9 mouse cellular contexts compared by ENCODE assay signal in genomic region chr13:42916194-42917033, GRCm38 (mm10).
DNase-seq lines count a peak whose midpoint lies in the region; ATAC-seq and TF ChIP-seq lines count a peak whose summit lies in the region.
"Had no signal": no experiment of that assay in that cellular context is flagged by ENCODE, and none has a peak within 500 bp of the region (broad histone marks: within the 10 kb centered on the region; RNA-seq: fewer than 3 reads in every experiment).

No protein-coding gene starts in this region.

- TF ChIP-seq CTCF in E14TG2a.4 (conservative IDR thresholded peaks at IDR 0.05; ENCODE audit: low read length) = no peak
- TF ChIP-seq CTCF in heart, postnatal 0 days (IDR thresholded peaks at IDR 0.05; ENCODE audit: low read depth) = no peak

- peak overlapping the region; percentile 93 for H3K4me2 ChIP-seq in heart, postnatal 0 days (ENCODE audit: low read depth, low read length)

- TF ChIP-seq EP300 in heart, postnatal 0 days (IDR thresholded peaks at IDR 0.05; ENCODE audit: low read depth) = no peak

- peaks cover 6% of the 10 kb centered on the region for H3K9me3 ChIP-seq in E14TG2a.4 (ENCODE audit: low read length)
- no peaks in the 10 kb centered on the region for H3K9me3 ChIP-seq in forebrain, embryonic 10.5 days
- no peaks in the 10 kb centered on the region for H3K9me3 ChIP-seq in heart, postnatal 0 days (replicated peaks; ENCODE audit: control insufficient read depth, low read length)

- peak overlapping the region; percentile 83 for H3K27ac ChIP-seq in forebrain, embryonic 10.5 days
- H3K27ac ChIP-seq in heart, postnatal 0 days (ENCODE audit: low read depth) = no peak overlapping the region

- H3K4me1 ChIP-seq in E14TG2a.4 (replicated peaks; ENCODE audit: low read depth, low read length) = peaks cover 10% of the 10 kb centered on the region
- H3K4me1 ChIP-seq in forebrain, embryonic 10.5 days = peaks cover 41% of the 10 kb centered on the region
- H3K4me1 ChIP-seq in heart, postnatal 0 days (ENCODE audit: control insufficient read depth, insufficient read depth) = no peaks in the 10 kb centered on the region

- peak; percentile 60 for ATAC-seq in heart, postnatal 0 days (ENCODE audit: insufficient read depth, low read depth)
- no peak for ATAC-seq in monocyte, adult 5-6 weeks (replicated peaks; ENCODE audit: insufficient number of reproducible peaks, low FRiP score, low TSS enrichment, poor library complexity, severe bottlenecking)
- ATAC-seq: Patski had no signal

- H3K9ac ChIP-seq in heart, postnatal 0 days (replicated peaks; ENCODE audit: low read depth, low read length) = peak overlapping the region; percentile 41

- WGBS in forebrain, embryonic 10.5 days = 1% methylated on average over 74 of the region's 74 CpGs
- 1% methylated on average over 71 of the region's 74 CpGs for WGBS in heart, postnatal 0 days

- no peaks in the 10 kb centered on the region for H3K36me3 ChIP-seq in E14TG2a.4 (ENCODE audit: insufficient read depth, low read length)
- H3K36me3 ChIP-seq in forebrain, embryonic 10.5 days (replicated peaks) = no peaks in the 10 kb centered on the region
- no peaks in the 10 kb centered on the region for H3K36me3 ChIP-seq in heart, postnatal 0 days (replicated peaks; ENCODE audit: control insufficient read depth, insufficient read depth, low read length)

- peaks cover 39% of the 10 kb centered on the region for H3K27me3 ChIP-seq in E14TG2a.4 (ENCODE audit: insufficient read depth, low read length)
- H3K27me3 ChIP-seq in forebrain, embryonic 10.5 days (ENCODE audit: poor library complexity, severe bottlenecking) = peaks cover 34% of the 10 kb centered on the region
- H3K27me3 ChIP-seq in heart, postnatal 0 days (ENCODE audit: control insufficient read depth, insufficient read depth, low read length) = no peaks in the 10 kb centered on the region

- peak overlapping the region; percentile 78 for H3K4me3 ChIP-seq in E14TG2a.4 (replicated peaks; ENCODE audit: low read length)
- H3K4me3 ChIP-seq in forebrain, embryonic 10.5 days = peak overlapping the region; percentile 78
- peak overlapping the region; percentile 63 for H3K4me3 ChIP-seq in heart, postnatal 0 days (ENCODE audit: low read depth, low read length)

- peak; percentile 82 for DNase-seq in brain, adult 2 months (ENCODE audit: low read depth, low spot score)
- DNase-seq in forebrain, embryonic 10.5 days (ENCODE audit: extremely low spot score, low spot score) = peak; percentile 47
- no peak for DNase-seq in heart, postnatal 0 days (ENCODE audit: low spot score)
- peak; percentile 52 to 83 for DNase-seq in layer of hippocampus, adult 18-20 months (ENCODE audit: low spot score in 2 of 2)
- DNase-seq in lung, adult 18-20 months = peak; percentile 43 to 54
- DNase-seq in retina, postnatal 1 day = peak; percentile 83
